Mouse (Mus musculus): Measurements from ENCODE around the gene Nrxn1.

The Nrxn1 gene

GRCm38 (mm10) chr17:90059320-90060111, 1033.4 kb downstream of the Nrxn1 start:
- DNase-seq: no peak

GRCm38 (mm10) chr17:90054312-90054711, 1038.6 kb downstream of the Nrxn1 start:
- no peak for DNase-seq

GRCm38 (mm10) chr17:90039316-90039715, 1053.6 kb downstream of the Nrxn1 start:
- DNase-seq: no peak

GRCm38 (mm10) chr17:90032416-90032815, 1060.5 kb downstream of the Nrxn1 start:
- DNase-seq: no peak

GRCm38 (mm10) chr17:90016636-90017035, 1076.2 kb downstream of the Nrxn1 start:
- no peak for DNase-seq

GRCm38 (mm10) chr17:90011761-90012160, 1081.1 kb downstream of the Nrxn1 start:
- DNase-seq: no peak

- DNase-seq: peak in 1 of 2 experiments; percentile 14
Measured at GRCm38 (mm10) chr17:90007438-90008109, 1085.3 kb downstream of the Nrxn1 start.

- no peak for DNase-seq
Measured at GRCm38 (mm10) chr17:89990651-89991050, 1102.2 kb downstream of the Nrxn1 start.
